Mouse (Mus musculus) midbrain, embryonic 11.5 days (tissue): Measurements from ENCODE around the gene Hdac9. TPM values are rescaled to one million over a fixed set of nuclear protein-coding genes. Genes with fewer than 3 reads are reported as not detected.

Experiments
- ATAC-seq: fragments of 200-750 bp; cut with Nextera tagmentation; 2 replicates; pipeline ENCODE4 v1.8.0; 2017; ENCODE audit warnings: moderate TSS enrichment, moderate library complexity; ENCODE audit not compliant: low FRiP score
- DNase-seq: peaks from one replicate; pipeline ENCODE4 v3.0.0; 2015; ENCODE audit warnings: low spot score; ENCODE audit errors: missing footprints
- H3K27ac ChIP-seq: fragments of 300-500 bp; sonication (generic); 2 replicates; pipeline ENCODE4 v1.5.1; 2014; ENCODE audit warnings: low read depth, low read length
- H3K27me3 ChIP-seq: fragments of 300-500 bp; sonication (generic); 2 replicates; pipeline ENCODE4 v1.6.1; 2014; ENCODE audit warnings: mild to moderate bottlenecking, low read length, moderate library complexity, mixed read lengths; ENCODE audit not compliant: control insufficient read depth, insufficient read depth
- H3K36me3 ChIP-seq: fragments of 300-500 bp; sonication (generic); 2 replicates; pipeline ENCODE4 v1.6.1; 2014; ENCODE audit warnings: mild to moderate bottlenecking, low read length, moderate library complexity, mixed read lengths; ENCODE audit not compliant: control insufficient read depth, insufficient read depth
- H3K4me1 ChIP-seq: fragments of 300-500 bp; sonication (generic); 2 replicates; pipeline ENCODE4 v1.6.1; 2014; ENCODE audit warnings: low read length; ENCODE audit not compliant: control insufficient read depth, insufficient read depth
- H3K4me2 ChIP-seq: fragments of 300-500 bp; sonication (generic); 2 replicates; pipeline ENCODE4 v1.6.1; 2014; ENCODE audit warnings: mild to moderate bottlenecking, moderate library complexity
- H3K4me3 ChIP-seq: fragments of 300-500 bp; sonication (generic); 2 replicates; pipeline ENCODE4 v1.5.1; 2014; ENCODE audit warnings: low read depth, low read length
- H3K9ac ChIP-seq: fragments of 300-500 bp; sonication (generic); 2 replicates; pipeline ENCODE4 v1.6.1; 2014; ENCODE audit warnings: low read length
- H3K9me3 ChIP-seq: fragments of 300-500 bp; sonication (generic); 2 replicates; pipeline ENCODE4 v1.6.1; 2016; ENCODE audit warnings: low read length; ENCODE audit not compliant: control insufficient read depth
- WGBS: fragments of 180-500 bp; shearing (Covaris S2); extraction: QIAGEN DNeasy Blood & Tissue Kit; methylation state at CpG from one replicate; pipeline ENCODE4 v1.1.7; 2014; 5-methylcytosine and 5-hydroxymethylcytosine counted together
- polyA plus RNA-seq: library from polyadenylated mRNA; unstranded; fragments of >200 nt; fragmentation: Nextera tagmentation; extraction: Ambion mirVana; gene quantifications from 2 replicates; pipeline ENCODE4 v1.2.1, GENCODE M21; 2014

Gene Hdac9
- polyA plus RNA-seq, 1 experiment from 2014 or later = 14.1 TPM

DNA sequence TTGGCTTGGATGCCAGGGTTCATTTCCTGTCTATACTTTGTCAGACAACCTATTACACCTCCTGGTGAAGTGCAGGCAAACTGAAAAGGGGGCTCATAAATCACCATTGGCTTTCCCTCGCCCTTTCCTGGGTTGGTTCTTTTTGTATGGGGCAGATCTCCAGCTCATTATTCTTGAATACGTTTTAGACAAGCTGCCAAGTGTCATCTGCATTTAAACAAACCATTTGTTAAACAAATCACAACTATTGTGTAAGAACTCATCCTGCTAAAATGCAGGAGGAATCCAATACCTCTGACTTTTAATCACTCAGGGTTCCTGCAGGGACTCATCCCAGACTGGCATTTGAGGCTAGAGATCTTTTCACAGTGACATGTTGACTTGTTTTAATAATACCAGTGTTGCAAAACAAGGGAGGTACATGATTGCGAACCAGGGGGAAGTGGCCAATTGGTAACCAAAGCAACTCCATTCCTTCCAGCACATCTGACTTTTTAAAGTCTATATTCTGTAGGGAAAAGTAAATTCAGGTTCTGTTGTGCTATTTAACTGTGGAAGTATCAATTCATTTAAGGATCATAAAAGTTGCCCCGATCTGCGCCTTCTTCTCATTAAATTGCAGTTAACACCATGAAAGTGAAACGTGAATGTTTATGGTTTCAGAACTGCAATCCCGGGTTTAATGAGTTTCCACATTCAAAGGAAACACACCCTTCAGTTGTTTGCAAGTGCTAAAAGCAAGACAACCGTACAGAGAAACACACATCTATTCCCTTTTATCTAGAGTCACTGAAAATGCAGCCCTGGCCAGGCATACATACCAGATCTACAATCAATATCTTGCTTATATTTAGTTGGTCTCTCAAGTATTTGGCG, 696.6 kb downstream of the Hdac9 start:
- no peak for ATAC-seq
- WGBS = 59% methylated on average over 9 of the region's 9 CpGs
- no peaks in the 10 kb centered on the region for H3K4me1 ChIP-seq
- no peak overlapping the region for H3K4me2 ChIP-seq
- no peak for DNase-seq
- H3K4me3 ChIP-seq = no peak overlapping the region
- no peak overlapping the region for H3K27ac ChIP-seq
- no peak overlapping the region for H3K9ac ChIP-seq
- no peaks in the 10 kb centered on the region for H3K9me3 ChIP-seq
- H3K36me3 ChIP-seq = no peaks in the 10 kb centered on the region
- no peaks in the 10 kb centered on the region for H3K27me3 ChIP-seq

DNA sequence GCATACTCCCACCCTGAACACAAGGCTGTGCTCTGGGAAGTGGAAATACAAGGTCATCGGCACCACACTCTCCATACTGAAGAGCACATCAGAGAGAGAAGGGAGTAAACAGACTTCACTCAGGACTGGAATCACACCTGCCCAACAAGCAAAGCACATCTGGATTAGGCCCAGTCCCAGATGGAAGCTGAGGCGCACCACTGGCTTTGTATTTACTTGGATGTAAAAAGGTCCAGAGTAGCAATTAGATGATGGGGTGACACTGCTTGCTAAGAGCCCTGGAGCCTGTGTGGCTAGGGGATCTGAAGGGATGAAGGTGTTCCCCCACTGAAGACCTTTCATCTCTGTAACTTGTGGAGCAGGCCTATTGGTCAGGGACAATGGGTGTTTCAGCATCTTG, 698.3 kb downstream of the Hdac9 start:
- no peak overlapping the region for H3K4me2 ChIP-seq
- 88% methylated on average over 2 of the region's 2 CpGs for WGBS
- DNase-seq (no peak), ATAC-seq (no peak)
- H3K27ac ChIP-seq = no peak overlapping the region
- no peaks in the 10 kb centered on the region for H3K36me3 ChIP-seq
- H3K27me3 ChIP-seq = no peaks in the 10 kb centered on the region
- no peak overlapping the region for H3K9ac ChIP-seq
- no peak overlapping the region for H3K4me3 ChIP-seq
- no peaks in the 10 kb centered on the region for H3K9me3 ChIP-seq
- no peaks in the 10 kb centered on the region for H3K4me1 ChIP-seq

DNA sequence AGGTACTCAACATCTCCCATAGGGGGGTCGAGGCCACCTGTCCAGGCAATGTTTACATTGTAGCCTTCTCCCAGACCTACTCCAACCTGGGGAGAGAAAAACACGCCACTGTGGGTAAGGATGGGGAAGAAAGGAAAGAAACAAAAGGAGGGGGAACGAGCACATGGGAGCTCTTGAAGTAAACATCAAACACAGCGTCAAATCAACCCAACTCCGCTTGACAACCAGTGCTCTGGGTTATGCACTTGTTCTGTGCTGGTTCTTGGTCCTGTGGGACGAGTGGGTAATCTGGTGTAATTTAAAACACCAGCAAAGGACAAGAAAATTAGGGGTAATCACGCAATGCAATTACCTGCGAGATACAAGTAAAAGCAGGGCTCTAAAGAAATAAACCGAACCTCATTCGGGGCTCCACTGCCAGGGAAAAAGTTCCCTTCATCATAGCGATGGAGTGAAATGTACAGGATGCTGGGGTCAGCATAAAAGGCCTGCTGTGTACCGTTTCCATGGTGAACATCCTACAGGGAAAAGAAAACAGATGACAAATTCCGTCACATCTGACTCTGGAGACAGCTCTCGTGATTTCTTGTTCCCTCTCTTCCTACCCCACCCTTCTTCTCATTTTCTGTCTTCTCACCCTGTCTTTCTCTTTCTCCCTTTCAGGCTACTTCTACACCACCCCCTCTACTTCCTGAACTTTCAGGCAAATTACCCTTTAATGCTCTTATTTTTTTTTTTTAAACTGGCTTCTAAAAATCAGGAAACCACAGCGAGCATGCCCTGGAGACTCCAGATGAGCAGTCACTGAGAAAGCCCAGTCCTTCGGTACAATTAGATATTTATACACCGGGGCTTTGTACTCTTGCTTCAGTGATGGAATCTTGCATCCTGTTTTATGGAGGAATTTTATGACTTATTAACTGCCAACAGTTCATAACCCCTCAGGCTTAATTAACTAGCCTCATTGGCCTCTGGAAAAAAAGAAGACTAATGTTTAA, 701.6 kb downstream of the Hdac9 start:
- Histone ChIP-seq H3K27ac (no peak overlapping the region), H3K9ac (no peak overlapping the region), H3K36me3 (no peaks in the 10 kb centered on the region), H3K4me1 (no peaks in the 10 kb centered on the region), H3K4me2 (no peak overlapping the region), H3K27me3 (no peaks in the 10 kb centered on the region), H3K9me3 (no peaks in the 10 kb centered on the region), H3K4me3 (no peak overlapping the region)
- ATAC-seq (no peak), DNase-seq (no peak)
- 74% methylated on average over 17 of the region's 17 CpGs for WGBS

DNA sequence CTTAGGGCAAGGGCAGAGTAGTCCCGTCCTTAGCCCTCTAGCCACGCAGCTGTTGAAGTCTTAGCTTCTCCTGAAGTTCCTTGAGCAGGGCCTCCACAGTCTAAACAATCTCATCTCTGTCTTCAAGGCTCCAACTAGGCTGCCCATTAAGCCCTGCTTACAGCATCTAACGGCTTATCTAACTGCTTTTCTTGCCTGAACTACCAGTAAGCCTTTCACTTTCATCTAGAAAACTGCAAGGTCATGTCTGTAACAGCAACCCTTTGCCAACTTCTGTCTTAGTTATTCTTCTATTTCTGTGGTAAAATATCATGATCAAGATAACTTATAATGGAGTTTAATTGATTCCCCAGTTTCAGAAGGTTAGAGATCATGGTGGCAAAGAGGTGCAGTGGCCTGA, 704.7 kb downstream of the Hdac9 start:
- H3K9ac ChIP-seq = no peak overlapping the region
- no peak for DNase-seq
- no peak overlapping the region for H3K4me3 ChIP-seq
- 85% methylated on average over 3 of the region's 3 CpGs for WGBS
- no peak for ATAC-seq
- H3K4me2 ChIP-seq = no peak overlapping the region
- H3K9me3 ChIP-seq = no peaks in the 10 kb centered on the region
- no peaks in the 10 kb centered on the region for H3K36me3 ChIP-seq
- no peaks in the 10 kb centered on the region for H3K27me3 ChIP-seq
- H3K27ac ChIP-seq = no peak overlapping the region
- H3K4me1 ChIP-seq = no peaks in the 10 kb centered on the region

DNA sequence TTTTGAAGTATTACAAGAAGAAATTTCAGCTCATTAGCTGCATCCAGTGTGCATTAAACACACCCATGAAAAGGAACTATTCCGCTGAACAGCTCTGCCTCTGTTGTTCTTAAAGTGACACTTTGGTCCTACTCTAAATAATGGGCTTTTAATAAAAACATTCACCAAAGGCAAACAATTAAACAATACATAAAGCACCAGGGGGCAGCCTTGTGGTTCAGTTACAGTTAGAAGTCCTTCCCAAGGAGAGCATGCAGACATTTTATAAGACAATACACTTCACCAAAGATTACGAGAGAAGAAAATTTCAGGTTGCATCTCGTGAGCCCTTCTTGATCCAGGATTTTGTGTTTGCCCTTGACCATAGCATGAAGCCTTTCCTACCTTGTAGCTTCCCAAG, 715.4 kb downstream of the Hdac9 start:
- Histone ChIP-seq H3K4me2 (no peak overlapping the region), H3K4me3 (no peak overlapping the region), H3K4me1 (no peaks in the 10 kb centered on the region), H3K9me3 (no peaks in the 10 kb centered on the region), H3K27ac (no peak overlapping the region), H3K27me3 (no peaks in the 10 kb centered on the region), H3K9ac (no peak overlapping the region), H3K36me3 (no peaks in the 10 kb centered on the region)
- 78% methylated on average over 3 of the region's 3 CpGs for WGBS
- ATAC-seq (no peak), DNase-seq (no peak)

DNA sequence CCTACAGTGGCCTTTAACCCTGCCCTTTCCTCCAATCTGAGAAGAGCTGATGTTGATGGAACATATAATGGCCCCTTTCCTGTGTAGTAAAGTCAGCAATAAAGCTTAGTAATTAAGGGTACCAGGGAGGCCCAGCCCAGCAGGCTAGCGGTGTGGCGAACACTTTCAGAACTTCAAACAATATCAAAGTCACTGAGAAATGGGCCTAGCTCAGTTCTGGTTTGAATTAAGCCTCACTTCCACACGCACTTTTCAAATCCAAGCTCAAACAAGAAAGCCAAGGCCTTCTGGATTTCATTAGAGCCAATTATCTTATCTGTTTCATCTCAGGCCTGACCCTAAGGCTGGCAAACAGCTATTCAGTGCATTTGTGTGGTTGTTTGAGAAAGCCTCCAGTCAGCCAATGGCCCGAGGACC, 716.9 kb downstream of the Hdac9 start:
- Histone ChIP-seq H3K27ac (no peak overlapping the region), H3K4me3 (no peak overlapping the region), H3K4me1 (no peaks in the 10 kb centered on the region), H3K36me3 (no peaks in the 10 kb centered on the region), H3K9me3 (no peaks in the 10 kb centered on the region), H3K4me2 (no peak overlapping the region), H3K27me3 (no peaks in the 10 kb centered on the region), H3K9ac (no peak overlapping the region)
- 0 out of 2 replicates have a peak, but pooled peaks have one; percentile 27 for ATAC-seq
- WGBS = 67% methylated on average over 4 of the region's 4 CpGs
- DNase-seq = no peak

DNA sequence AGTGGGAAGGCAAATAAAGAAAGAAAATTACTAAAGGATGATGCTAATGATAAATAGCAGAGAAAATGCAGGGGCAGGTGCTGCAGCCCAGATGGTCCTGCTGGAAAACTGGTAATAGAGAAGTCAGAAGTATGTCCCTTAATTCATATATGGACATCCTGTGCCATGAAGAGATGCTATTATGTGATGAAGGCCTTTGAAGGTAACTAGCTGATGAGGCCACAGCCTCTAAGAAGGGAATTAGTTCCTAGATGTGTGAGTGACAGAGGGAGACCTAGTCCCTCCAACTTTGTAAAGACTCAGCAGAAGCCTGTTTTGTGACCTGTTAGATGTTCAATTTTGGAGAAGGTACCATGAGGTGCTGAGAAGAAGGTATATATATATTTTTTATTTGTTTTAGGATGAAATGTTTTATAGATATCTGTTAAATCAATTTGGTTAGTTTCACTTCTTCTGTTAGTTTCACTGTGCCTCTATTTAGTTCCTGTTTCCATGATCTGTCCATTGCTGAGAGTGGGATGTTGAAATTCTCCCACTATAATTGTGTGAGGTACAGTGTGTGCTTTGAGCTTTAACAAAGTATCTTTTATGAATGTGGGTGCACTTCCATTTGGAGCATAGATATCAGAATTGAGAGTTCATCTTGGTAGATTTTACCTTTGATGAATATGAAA, 721.6 kb downstream of the Hdac9 start:
- no peaks in the 10 kb centered on the region for H3K36me3 ChIP-seq
- H3K4me2 ChIP-seq = no peak overlapping the region
- H3K9me3 ChIP-seq = no peaks in the 10 kb centered on the region
- H3K27me3 ChIP-seq = no peaks in the 10 kb centered on the region
- ATAC-seq (no peak), DNase-seq (no peak)
- H3K27ac ChIP-seq = no peak overlapping the region
- no peaks in the 10 kb centered on the region for H3K4me1 ChIP-seq
- H3K4me3 ChIP-seq = no peak overlapping the region
- H3K9ac ChIP-seq = no peak overlapping the region

DNA sequence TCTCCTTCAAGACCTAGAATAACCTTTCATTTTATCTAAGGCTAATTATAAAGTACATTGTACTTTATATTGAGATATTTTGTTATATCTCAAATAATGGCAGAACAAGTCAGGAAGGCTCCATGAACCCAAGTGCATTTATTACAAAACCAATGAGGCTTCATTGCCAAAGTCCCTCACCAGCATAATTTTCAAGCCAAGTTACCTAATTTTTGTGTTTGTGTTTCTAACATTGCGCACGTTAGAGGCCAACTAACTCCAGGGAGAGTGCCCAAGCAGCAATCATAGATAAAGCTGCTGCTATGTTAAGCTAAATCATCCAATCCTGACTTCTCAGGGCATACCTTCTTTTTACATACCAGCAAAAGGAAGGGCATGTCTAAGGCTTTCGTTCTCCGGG, 722.8 kb downstream of the Hdac9 start:
- Histone ChIP-seq H3K4me1 (no peaks in the 10 kb centered on the region), H3K27ac (no peak overlapping the region), H3K9ac (no peak overlapping the region), H3K27me3 (no peaks in the 10 kb centered on the region), H3K4me3 (no peak overlapping the region), H3K4me2 (no peak overlapping the region), H3K9me3 (no peaks in the 10 kb centered on the region), H3K36me3 (no peaks in the 10 kb centered on the region)
- DNase-seq (no peak), ATAC-seq (no peak)
- WGBS = 96% methylated on average over 4 of the region's 4 CpGs
